Mouse (Mus musculus) kidney, embryonic 16.5 days (tissue): ENCODE measurements at regions not wholly inside any gene's neighbourhood (a gene's known extent, or its start where the extent isn't known, plus 50 kb on each side); places are given as distances from the start of the nearest gene placed in this dataset.
"Not testable (repeated sequence)": the region's sequence is repeated elsewhere in the genome, so short reads cannot be mapped to it uniquely, and the experiment has no call there.

ENCODE experiments used
- ATAC-seq: fragments of 200-750 bp; cut with Nextera tagmentation; 2 replicates; pipeline ENCODE4 v1.8.0; 2017; ENCODE audit warnings: moderate TSS enrichment; ENCODE audit not compliant: low FRiP score, low TSS enrichment
- H3K27ac ChIP-seq: fragments of 300-500 bp; sonication (generic); 2 replicates; pipeline ENCODE4 v1.5.1; 2014; ENCODE audit warnings: low read length
- H3K27me3 ChIP-seq: fragments of 300-500 bp; sonication (generic); 2 replicates; pipeline ENCODE4 v1.6.1; 2014; ENCODE audit warnings: low read length, control low read depth, mixed read lengths; ENCODE audit not compliant: insufficient read depth
- H3K36me3 ChIP-seq: fragments of 300-500 bp; sonication (generic); 2 replicates; pipeline ENCODE4 v1.6.1; 2014; ENCODE audit warnings: low read length, control low read depth, mixed read lengths; ENCODE audit not compliant: insufficient read depth
- H3K4me1 ChIP-seq: fragments of 300-500 bp; sonication (generic); 2 replicates; pipeline ENCODE4 v1.6.1; 2014; ENCODE audit warnings: low read length, control low read depth, mixed read lengths; ENCODE audit not compliant: insufficient read depth
- H3K4me2 ChIP-seq: fragments of 300-500 bp; sonication (generic); replicated peaks from 2 replicates; pipeline ENCODE4 v1.6.1; 2014; ENCODE audit warnings: low read depth, low read length
- H3K4me3 ChIP-seq: fragments of 300-500 bp; sonication (generic); 2 replicates; pipeline ENCODE4 v1.5.1; 2014; ENCODE audit warnings: mild to moderate bottlenecking, low read length
- H3K9ac ChIP-seq: fragments of 300-500 bp; sonication (generic); replicated peaks from 2 replicates; pipeline ENCODE4 v1.6.1; 2014; ENCODE audit warnings: low read length
- H3K9me3 ChIP-seq: fragments of 300-500 bp; sonication (generic); 2 replicates; pipeline ENCODE4 v1.6.1; 2016; ENCODE audit warnings: low read length, control low read depth
- WGBS: fragments of 180-500 bp; shearing (Covaris S2); extraction: QIAGEN DNeasy Blood & Tissue Kit; methylation state at CpG from one replicate; pipeline ENCODE4 v1.1.7; 2014; 5-methylcytosine and 5-hydroxymethylcytosine counted together

- not testable (repeated sequence) for ATAC-seq, H3K27ac ChIP-seq, H3K36me3 ChIP-seq, H3K9me3 ChIP-seq, H3K4me3 ChIP-seq, H3K27me3 ChIP-seq, H3K9ac ChIP-seq, H3K4me2 ChIP-seq, H3K4me1 ChIP-seq
- WGBS = 87% methylated on average over 2 of the region's 2 CpGs
Observed at GRCm38 (mm10) chr2:94849097-94849496, 411.2 kb upstream of the Api5 start.

DNA sequence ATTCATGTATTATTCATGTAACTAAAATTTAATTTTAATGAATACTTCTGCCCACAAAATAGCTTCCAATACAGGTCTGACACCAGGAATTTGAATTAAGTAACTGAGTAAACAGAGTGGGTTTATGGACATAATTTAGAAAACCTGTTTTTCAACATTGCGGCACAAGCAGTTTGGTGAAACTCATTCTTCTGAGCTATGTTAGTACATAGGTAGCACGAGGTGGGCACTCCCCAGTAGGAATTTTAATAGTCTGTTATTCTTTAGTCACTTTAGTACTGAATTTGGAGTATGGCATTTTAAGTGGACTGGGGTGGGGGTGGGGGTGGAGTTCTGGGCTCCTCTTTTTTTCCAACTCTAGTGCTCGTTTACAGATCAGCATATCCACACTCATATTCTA, 408.5 kb upstream of the Api5 start:
- H3K4me3 ChIP-seq = no peak overlapping the region
- no peaks in the 10 kb centered on the region for H3K9me3 ChIP-seq
- peak; percentile 74 for ATAC-seq
- H3K27ac ChIP-seq = no peak overlapping the region
- H3K27me3 ChIP-seq = no peaks in the 10 kb centered on the region
- no peaks in the 10 kb centered on the region for H3K4me1 ChIP-seq
- H3K4me2 ChIP-seq = no peak overlapping the region
- H3K36me3 ChIP-seq = no peaks in the 10 kb centered on the region
- no peak overlapping the region for H3K9ac ChIP-seq
- 69% methylated on average over 3 of the region's 3 CpGs for WGBS
